Mouse (Mus musculus) CH12.LX (cell line): ENCODE data around the gene Rnf43. TPM values are rescaled to one million over a fixed set of nuclear protein-coding genes. Genes with fewer than 3 reads are reported as not detected.

Experiments used
- DNase-seq: peaks from one replicate; pipeline ENCODE4 v3.0.0-alpha.2; 2013; ENCODE audit errors: extremely low read depth
- H3K27ac ChIP-seq: 2 replicates; pipeline ENCODE4 v1.5.1; 2012; ENCODE audit warnings: low read depth, mild to moderate bottlenecking, control low read depth, moderate library complexity; ENCODE audit not compliant: insufficient read depth
- H3K27me3 ChIP-seq: replicated peaks from 2 replicates; pipeline ENCODE3; 2012; ENCODE audit warnings: inconsistent platforms
- H3K36me3 ChIP-seq, 2 experiments: replicated peaks in 1 of 2; 2 replicates each; pipeline versions ENCODE3 to v1.6.1; 2012; ENCODE audit warnings: inconsistent platforms in 1 of 2, low read length in 1 of 2, mild to moderate bottlenecking in 1 of 2, mixed read lengths in 1 of 2, moderate library complexity in 1 of 2; ENCODE audit not compliant: control insufficient read depth in 1 of 2, insufficient read depth in 1 of 2
- H3K4me1 ChIP-seq, 2 experiments: 2 replicates each; pipeline ENCODE4 v1.6.1; 2012; ENCODE audit warnings: inconsistent platforms in 1 of 2, moderate library complexity in 1 of 2; ENCODE audit not compliant: insufficient read depth in 2 of 2, control insufficient read depth in 1 of 2
- H3K4me2 ChIP-seq: 2 replicates; pipeline ENCODE4 v1.6.1; 2012; ENCODE audit warnings: low read depth, mild to moderate bottlenecking, control low read depth; ENCODE audit not compliant: poor library complexity, insufficient read depth, severe bottlenecking
- H3K4me3 ChIP-seq, 3 experiments: fragments of 150-350 bp in 1 of 3; sonication (generic) in 1 of 3; replicated peaks in 1 of 3; 2 replicates each; pipeline versions ENCODE3 to v1.5.1; 2011 to 2012; ENCODE audit warnings: low read depth in 2 of 3, low read length in 2 of 3, mild to moderate bottlenecking in 2 of 3, moderate library complexity in 2 of 3, control low read depth in 1 of 3, improper control_type of control experiment in 1 of 3, inconsistent platforms in 1 of 3, mixed read lengths in 1 of 3; ENCODE audit not compliant: poor library complexity in 1 of 3
- H3K79me2 ChIP-seq: replicated peaks from 2 replicates; pipeline ENCODE4 v1.6.1; 2012; ENCODE audit warnings: mild to moderate bottlenecking, moderate library complexity; ENCODE audit not compliant: control insufficient read depth, poor library complexity, insufficient read depth, severe bottlenecking; ENCODE audit errors: extremely low read depth
- H3K9ac ChIP-seq: 2 replicates; pipeline ENCODE4 v1.6.1; 2012; ENCODE audit warnings: low read depth, mild to moderate bottlenecking, control low read depth, moderate library complexity; ENCODE audit not compliant: insufficient read depth
- H3K9me3 ChIP-seq: replicated peaks from 2 replicates; pipeline ENCODE3; 2012; ENCODE audit warnings: low read length, inconsistent platforms, mixed read lengths
- BHLHE40 ChIP-seq: IDR thresholded peaks from 2 replicates; pipeline ENCODE4 v1.6.1; 2011; ENCODE audit warnings: mild to moderate bottlenecking, low read depth, low read length, improper control_type of control experiment
- CHD2 ChIP-seq: IDR thresholded peaks from 2 replicates; pipeline ENCODE4 v1.6.1; 2011; ENCODE audit warnings: low read length, improper control_type of control experiment
- CTCF ChIP-seq, 2 experiments: IDR thresholded peaks in 1 of 2; conservative IDR thresholded peaks in 1 of 2; 2 replicates each; pipeline ENCODE4 v1.5.1; 2011 to 2012; ENCODE audit warnings: low read depth in 2 of 2, low read length in 2 of 2, improper control_type of control experiment in 1 of 2, inconsistent platforms in 1 of 2, mild to moderate bottlenecking in 1 of 2, moderate library complexity in 1 of 2
- E2F4 ChIP-seq: IDR thresholded peaks from 2 replicates; pipeline ENCODE4 v1.6.1; 2011; ENCODE audit warnings: low read depth, low read length, improper control_type of control experiment; ENCODE audit not compliant: insufficient replicate concordance
- ELF1 ChIP-seq: IDR thresholded peaks from 2 replicates; pipeline ENCODE4 v1.6.1; 2014; ENCODE audit warnings: low read depth, mild to moderate bottlenecking, inconsistent platforms, low read length, improper control_type of control experiment
- ETS1 ChIP-seq: conservative IDR thresholded peaks from 2 replicates; pipeline ENCODE4 v1.6.1; 2012; ENCODE audit warnings: low read depth, mild to moderate bottlenecking, inconsistent platforms, low read length, improper control_type of control experiment, moderate library complexity
- IRF4 ChIP-seq: IDR thresholded peaks from 2 replicates; pipeline ENCODE4 v1.6.1; 2014; ENCODE audit warnings: low read depth, mild to moderate bottlenecking, inconsistent platforms, low read length, improper control_type of control experiment
- MAFK ChIP-seq: IDR thresholded peaks from 2 replicates; pipeline ENCODE4 v1.6.1; 2011; ENCODE audit warnings: low read length, improper control_type of control experiment; ENCODE audit not compliant: insufficient replicate concordance
- MAX ChIP-seq: IDR thresholded peaks from 2 replicates; pipeline ENCODE4 v1.6.1; 2011; ENCODE audit warnings: low read length, improper control_type of control experiment
- MAZ ChIP-seq: IDR thresholded peaks from 2 replicates; pipeline ENCODE4 v1.6.1; 2012; ENCODE audit warnings: low read depth, mild to moderate bottlenecking, inconsistent platforms, low read length, improper control_type of control experiment, moderate library complexity
- MEF2A ChIP-seq: IDR thresholded peaks from 2 replicates; pipeline ENCODE4 v1.6.1; 2014; ENCODE audit warnings: low read depth, mild to moderate bottlenecking, inconsistent platforms, low read length, improper control_type of control experiment, borderline replicate concordance
- MXI1 ChIP-seq: IDR thresholded peaks from 2 replicates; pipeline ENCODE4 v1.6.1; 2011; ENCODE audit warnings: mild to moderate bottlenecking, low read depth, low read length, improper control_type of control experiment
- MYC ChIP-seq: IDR thresholded peaks from 2 replicates; pipeline ENCODE4 v1.6.1; 2011; ENCODE audit warnings: low read depth, mild to moderate bottlenecking, improper control_type of control experiment, low read length
- NELFE ChIP-seq: IDR thresholded peaks from 2 replicates; pipeline ENCODE4 v1.6.1; 2011; ENCODE audit warnings: low read depth, low read length, improper control_type of control experiment
- NRF1 ChIP-seq: IDR thresholded peaks from 2 replicates; pipeline ENCODE4 v1.6.1; 2014; ENCODE audit warnings: low read depth, mild to moderate bottlenecking, inconsistent platforms, low read length, improper control_type of control experiment, moderate library complexity
- PAX5 ChIP-seq: IDR thresholded peaks from 2 replicates; pipeline ENCODE4 v1.6.1; 2012; ENCODE audit warnings: low read length, inconsistent platforms, mixed read lengths
- POLR2A ChIP-seq: IDR thresholded peaks from 2 replicates; pipeline ENCODE4 v1.6.1; 2011; ENCODE audit warnings: low read depth, mild to moderate bottlenecking, improper control_type of control experiment, low read length
- POLR2AphosphoS2 ChIP-seq: IDR thresholded peaks from 2 replicates; pipeline ENCODE4 v1.6.1; 2011; ENCODE audit warnings: low read depth, low read length, improper control_type of control experiment
- RAD21 ChIP-seq: IDR thresholded peaks from 2 replicates; pipeline ENCODE4 v1.6.1; 2011; ENCODE audit warnings: low read depth, mild to moderate bottlenecking, low read length, improper control_type of control experiment, moderate library complexity
- SMC3 ChIP-seq: IDR thresholded peaks from 2 replicates; pipeline ENCODE4 v1.6.1; 2011; ENCODE audit warnings: low read depth, low read length, improper control_type of control experiment
- TCF12 ChIP-seq: IDR thresholded peaks from 2 replicates; pipeline ENCODE4 v1.6.1; 2014; ENCODE audit warnings: low read depth, mild to moderate bottlenecking, inconsistent platforms, low read length, improper control_type of control experiment
- ZC3H11A ChIP-seq: IDR thresholded peaks from 2 replicates; pipeline ENCODE4 v1.6.1; 2012; ENCODE audit warnings: low read depth, mild to moderate bottlenecking, inconsistent platforms, low read length, improper control_type of control experiment
- ZNF384 ChIP-seq: IDR thresholded peaks from 2 replicates; pipeline ENCODE4 v1.6.1; 2012; ENCODE audit warnings: low read depth, low read length, improper control_type of control experiment, inconsistent platforms
- dilution Hi-C: fragments of 300-500 bp; cut with MboI; formaldehyde crosslinking; loops from 2 replicates; pipeline ENCODE4 v1.14.3; 2020; ENCODE audit warnings: low sequenced_read_pairs; ENCODE audit not compliant: extremely low pct_unique_long_range_greater_than_20kb, extremely low pct_ligation_motif_present
- in situ Hi-C: fragments of 300-500 bp; cut with MboI; formaldehyde crosslinking; loops from 3 replicates; pipeline ENCODE4 v1.14.3; 2019; ENCODE audit warnings: low sequenced_read_pairs, low pct_ligation_motif_present, low pct_unique_long_range_greater_than_20kb, mixed read lengths
- polyA plus RNA-seq: library from polyadenylated mRNA; unstranded; fragments of >175 nt; gene quantifications from 2 replicates; pipeline ENCODE4 v1.2.1, GENCODE M21; 2012; ENCODE audit warnings: low read depth; ENCODE audit not compliant: insufficient read length
- total RNA-seq, 2 experiments: library from RNA; depleted of rRNA; stranded (reverse); fragments of 300-350 nt in 1 of 2; fragments of >200 nt in 1 of 2; gene quantifications; 2 replicates each; pipeline ENCODE4 v1.2.3; 2012 to 2014

Gene Rnf43
- total and polyA plus RNA-seq, 3 experiments = 12.2 to 27.7 (median 26.3) TPM

- TF ChIP-seq E2F4 = no peak
- TF ChIP-seq ELF1 = peak; percentile 89
- peak; percentile 70; the same call in 1 of the 2 replicates for TF ChIP-seq MXI1
- peak; percentile 99 for TF ChIP-seq POLR2A
- TF ChIP-seq CTCF (conservative IDR thresholded peaks at IDR 0.05 in 1 of 2, IDR thresholded peaks at IDR 0.05 in 1 of 2; ENCODE audit: low read depth in 2 of 2, low read length in 2 of 2) = no peak
- TF ChIP-seq PAX5 = peak; percentile 86; the same call in 1 of the 2 replicates
- peak; percentile 93 for TF ChIP-seq TCF12
- no peak for TF ChIP-seq RAD21
- peak; percentile 61; the same call in 1 of the 2 replicates for TF ChIP-seq MYC
- peak; percentile 46; the same call in 1 of the 2 replicates for TF ChIP-seq NRF1
- TF ChIP-seq BHLHE40 = no peak
- 0 out of 2 replicates have a peak, but pooled peaks have one; percentile 16 for TF ChIP-seq MEF2A
- TF ChIP-seq POLR2AphosphoS2 = peak; percentile 90
- no peak for TF ChIP-seq SMC3
- no peak for TF ChIP-seq ETS1
- TF ChIP-seq NELFE = peak; percentile 93
- peak; percentile 31; the same call in 1 of the 2 replicates for TF ChIP-seq IRF4
- no peak for TF ChIP-seq ZC3H11A
- TF ChIP-seq MAZ = no peak
- TF ChIP-seq, all 38 proteins: peak for 16
Measured at GRCm38 (mm10) chr11:87639206-87639605, 23.3 kb upstream of the Rnf43 start (continued).

GRCm38 (mm10) chr11:87642865-87643264 is 19.7 kb upstream of the Rnf43 start:
- Histone ChIP-seq H3K36me3 (no peaks in the 10 kb centered on the region), H3K9ac (no peak overlapping the region), H3K9me3 (no peaks in the 10 kb centered on the region), H3K27ac (no peak overlapping the region), H3K4me1 (peaks cover 4 to 39% of the 10 kb centered on the region in 2 experiments; a peak in 3 of 4 replicates), H3K79me2 (no peaks in the 10 kb centered on the region), H3K4me2 (no peak overlapping the region), H3K4me3 (no peak overlapping the region), H3K27me3 (no peaks in the 10 kb centered on the region)
- no peak for DNase-seq
- dilution Hi-C loops (no loop called here), in situ Hi-C loops (no loop called here)
- TF ChIP-seq RAD21 (no peak), NELFE (no peak), CHD2 (no peak), MAZ (no peak), ZC3H11A (no peak), ZNF384 (no peak), TCF12 (no peak), NRF1 (no peak), MAX (no peak), MAFK (no peak)
